ENCODE assay signal across 21 mouse cellular contexts in genomic region chr4:136010586-136010985, GRCm38 (mm10).
"Had no signal": no experiment of that assay in that cellular context is flagged by ENCODE, and none has a peak within 500 bp of the region (broad histone marks: within the 10 kb centered on the region; RNA-seq: fewer than 3 reads in every experiment).

No protein-coding gene starts in this region.

- H3K27ac ChIP-seq: left cerebral cortex, adult 2 months; liver, embryonic 12.5 days; lung, embryonic 15.5 days; macrophage; midbrain, embryonic 15.5 days; neural tube, embryonic 13.5 days; stomach, embryonic 15.5 days had no signal

- H3K27me3 ChIP-seq: liver, embryonic 12.5 days; liver, embryonic 15.5 days; lung, embryonic 15.5 days; midbrain, embryonic 15.5 days; neural tube, embryonic 13.5 days; stomach, embryonic 15.5 days had no signal

- DNase-seq: kidney, adult 18-20 months; kidney, adult 9 months; kidney, postnatal 14 days; kidney, postnatal 4 days; layer of hippocampus, postnatal 36 days; lung, adult 18-20 months; lung, postnatal 14 days; retina, postnatal 1 day; right cerebral cortex, postnatal 25 days; spleen, adult 18-20 months; thymus, adult 18-20 months; thymus, postnatal 36 days had no signal

- H3K4me2 ChIP-seq: liver, embryonic 12.5 days; liver, embryonic 15.5 days; lung, embryonic 15.5 days; midbrain, embryonic 15.5 days; neural tube, embryonic 13.5 days; stomach, embryonic 15.5 days had no signal

- H3K4me3 ChIP-seq: left cerebral cortex, adult 2 months; liver, embryonic 12.5 days; liver, embryonic 15.5 days; lung, embryonic 15.5 days; midbrain, embryonic 15.5 days; myocyte; neural tube, embryonic 13.5 days; stomach, embryonic 15.5 days had no signal

- ATAC-seq: liver, embryonic 12.5 days; midbrain, embryonic 15.5 days had no signal

- H3K9ac ChIP-seq: liver, embryonic 12.5 days; liver, embryonic 15.5 days; lung, embryonic 15.5 days; midbrain, embryonic 15.5 days; neural tube, embryonic 13.5 days; stomach, embryonic 15.5 days had no signal

- H3K4me1 ChIP-seq: lung, embryonic 15.5 days; midbrain, embryonic 15.5 days; neural tube, embryonic 13.5 days; stomach, embryonic 15.5 days had no signal

- H3K9me3 ChIP-seq: liver, embryonic 12.5 days; liver, embryonic 15.5 days; lung, embryonic 15.5 days; midbrain, embryonic 15.5 days; neural tube, embryonic 13.5 days; stomach, embryonic 15.5 days had no signal
